Mouse (Mus musculus) spleen, postnatal 10 days (tissue): ENCODE measurements at regions not wholly inside any gene's neighbourhood (a gene's known extent, or its start where the extent isn't known, plus 50 kb on each side); places are given as distances from the start of the nearest gene placed in this dataset.
A peak's percentile ranks its signal among the peaks of the same experiment; 100 is the strongest.
"Not testable (repeated sequence)": the region's sequence is repeated elsewhere in the genome, so short reads cannot be mapped to it uniquely, and the experiment has no call there.

ENCODE experiments used
- DNase-seq, 2 experiments: peaks; one replicate each; pipeline ENCODE4 v3.0.0; 2021 to 2022; ENCODE audit warnings: low spot score in 2 of 2

- no peak for DNase-seq
Observed at GRCm38 (mm10) chr11:113132078-113133064, 350.3 kb downstream of the Sox9 start.

GRCm38 (mm10) chr11:113133407-113133806, 351.4 kb downstream of the Sox9 start:
- no peak for DNase-seq

- DNase-seq, result no peak
Observed at GRCm38 (mm10) chr11:113135261-113135660, 353.2 kb downstream of the Sox9 start.

GRCm38 (mm10) chr11:113138462-113138861, 356.4 kb downstream of the Sox9 start:
- no peak for DNase-seq

- DNase-seq, result no peak
Observed at GRCm38 (mm10) chr11:113140595-113140994, 358.6 kb downstream of the Sox9 start.

- DNase-seq, result no peak
Observed at GRCm38 (mm10) chr11:113142816-113143215, 360.8 kb downstream of the Sox9 start.

GRCm38 (mm10) chr11:113143839-113144627, 362.0 kb downstream of the Sox9 start:
- DNase-seq, result no peak

- no peak for DNase-seq
Observed at GRCm38 (mm10) chr11:113145721-113146120, 363.7 kb downstream of the Sox9 start.

- no peak for DNase-seq
Observed at GRCm38 (mm10) chr11:113146762-113147161, 364.7 kb downstream of the Sox9 start.

- no peak for DNase-seq
Observed at GRCm38 (mm10) chr11:113147535-113148197, 365.6 kb downstream of the Sox9 start.

- DNase-seq, result no peak
Observed at GRCm38 (mm10) chr11:113148198-113148537, 366.1 kb downstream of the Sox9 start.

- no peak for DNase-seq
Observed at GRCm38 (mm10) chr11:113155515-113155914, 373.5 kb downstream of the Sox9 start.

- DNase-seq, result no peak
Observed at GRCm38 (mm10) chr11:113163941-113164340, 381.9 kb downstream of the Sox9 start.

- DNase-seq, result no peak
Observed at GRCm38 (mm10) chr11:113164510-113164909, 382.5 kb downstream of the Sox9 start.

- DNase-seq, result peak; percentile 36 to 68
Observed at GRCm38 (mm10) chr11:113165069-113165795, 383.2 kb downstream of the Sox9 start.

GRCm38 (mm10) chr11:113166517-113166916, 384.5 kb downstream of the Sox9 start:
- no peak for DNase-seq

- peak; percentile 62 to 81 for DNase-seq
Observed at GRCm38 (mm10) chr11:113172497-113173140, 390.6 kb downstream of the Sox9 start.

GRCm38 (mm10) chr11:113173317-113173716, 391.3 kb downstream of the Sox9 start:
- DNase-seq, result not testable (repeated sequence)

GRCm38 (mm10) chr11:113174011-113174507, 392.0 kb downstream of the Sox9 start:
- peak in 1 of 2 experiments; percentile 11 for DNase-seq

- peak; percentile 32 to 65 for DNase-seq
Observed at GRCm38 (mm10) chr11:113175323-113175722, 393.3 kb downstream of the Sox9 start.

- DNase-seq, result peak in 1 of 2 experiments; percentile 60
Observed at GRCm38 (mm10) chr11:113176183-113176582, 394.2 kb downstream of the Sox9 start.
